Mouse (Mus musculus) intestine, embryonic 15.5 days (tissue): ENCODE measurements at regions not wholly inside any gene's neighbourhood (a gene's known extent, or its start where the extent isn't known, plus 50 kb on each side); places are given as distances from the start of the nearest gene placed in this dataset.

ENCODE experiments used
- ATAC-seq: fragments of 200-750 bp; cut with Nextera tagmentation; 2 replicates; pipeline ENCODE4 v1.8.0; 2017; ENCODE audit warnings: moderate TSS enrichment, moderate library complexity
- H3K27ac ChIP-seq: fragments of 300-500 bp; sonication (generic); 2 replicates; pipeline ENCODE4 v1.5.1; 2015; ENCODE audit warnings: mild to moderate bottlenecking, inconsistent platforms
- H3K27me3 ChIP-seq: fragments of 300-500 bp; sonication (generic); replicated peaks from 2 replicates; pipeline ENCODE4 v1.6.1; 2015; ENCODE audit warnings: inconsistent platforms
- H3K36me3 ChIP-seq: fragments of 300-500 bp; sonication (generic); 2 replicates; pipeline ENCODE4 v1.6.1; 2015; ENCODE audit warnings: inconsistent platforms
- H3K4me1 ChIP-seq: fragments of 300-500 bp; sonication (generic); replicated peaks from 2 replicates; pipeline ENCODE4 v1.6.1; 2015; ENCODE audit warnings: inconsistent platforms
- H3K4me2 ChIP-seq: fragments of 300-500 bp; sonication (generic); replicated peaks from 2 replicates; pipeline ENCODE4 v1.6.1; 2015; ENCODE audit warnings: mild to moderate bottlenecking, inconsistent platforms
- H3K4me3 ChIP-seq: fragments of 300-500 bp; sonication (generic); replicated peaks from 2 replicates; pipeline ENCODE4 v1.5.1; 2015; ENCODE audit warnings: inconsistent platforms
- H3K9ac ChIP-seq: fragments of 300-500 bp; sonication (generic); 2 replicates; pipeline ENCODE4 v1.6.1; 2015; ENCODE audit warnings: inconsistent platforms
- H3K9me3 ChIP-seq: fragments of 300-500 bp; sonication (generic); 2 replicates; pipeline ENCODE4 v1.6.1; 2016; ENCODE audit warnings: inconsistent platforms
- WGBS: fragments of 180-500 bp; shearing (Covaris S2); methylation state at CpG from one replicate; pipeline ENCODE4 v1.1.7; 2015; 5-methylcytosine and 5-hydroxymethylcytosine counted together

GRCm38 (mm10) chr14:85965139-85965538 lies 1175.9 kb downstream of the Diaph3 start:
- Histone ChIP-seq H3K36me3 (no peaks in the 10 kb centered on the region), H3K4me3 (no peak overlapping the region), H3K4me2 (no peak overlapping the region), H3K9ac (no peak overlapping the region), H3K9me3 (no peaks in the 10 kb centered on the region), H3K27me3 (no peaks in the 10 kb centered on the region), H3K4me1 (no peaks in the 10 kb centered on the region), H3K27ac (no peak overlapping the region)
- ATAC-seq = no peak
- 49% methylated on average over 2 of the region's 2 CpGs for WGBS

DNA sequence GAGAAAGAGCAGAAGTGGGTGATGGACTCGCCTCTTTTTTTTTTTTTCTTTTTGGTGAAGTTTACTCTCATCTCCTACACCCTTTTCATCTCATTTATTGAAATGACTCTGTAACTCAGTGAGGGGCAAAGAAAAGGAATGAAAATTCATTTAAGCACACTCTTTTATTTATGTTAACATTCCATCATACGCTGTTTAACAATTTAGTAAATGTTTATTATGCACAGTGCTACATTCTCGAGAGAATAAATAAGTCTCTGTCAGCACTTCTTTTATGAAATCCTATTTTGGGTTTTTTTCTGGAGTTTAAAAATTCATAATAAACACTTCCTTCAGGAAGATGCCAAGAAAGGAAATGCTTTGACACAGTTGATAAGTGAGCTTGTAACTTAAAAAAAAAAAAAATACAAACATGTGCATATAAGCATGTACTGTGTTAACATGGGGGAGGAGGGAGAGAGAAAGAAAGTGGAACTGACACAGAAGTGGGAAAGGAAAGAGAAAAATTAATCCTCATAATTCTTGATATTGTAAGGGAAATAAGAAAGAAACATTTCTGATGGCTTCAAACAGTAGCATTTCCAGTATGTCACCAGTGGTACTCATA lies 1195.2 kb downstream of the Diaph3 start:
- 51% methylated on average over 3 of the region's 3 CpGs for WGBS
- Histone ChIP-seq H3K36me3 (no peaks in the 10 kb centered on the region), H3K27ac (no peak overlapping the region), H3K9ac (no peak overlapping the region), H3K4me2 (no peak overlapping the region), H3K4me3 (no peak overlapping the region), H3K27me3 (no peaks in the 10 kb centered on the region), H3K9me3 (no peaks in the 10 kb centered on the region), H3K4me1 (no peaks in the 10 kb centered on the region)
- ATAC-seq = no peak

- 65% methylated on average over 4 of the region's 4 CpGs for WGBS
- no peaks in the 10 kb centered on the region for H3K27me3 ChIP-seq
- H3K4me3 ChIP-seq = no peak overlapping the region
- H3K36me3 ChIP-seq = no peaks in the 10 kb centered on the region
- no peak overlapping the region for H3K4me2 ChIP-seq
- H3K9me3 ChIP-seq = no peaks in the 10 kb centered on the region
- no peak for ATAC-seq
- no peak overlapping the region for H3K9ac ChIP-seq
- H3K27ac ChIP-seq = no peak overlapping the region
- no peaks in the 10 kb centered on the region for H3K4me1 ChIP-seq
These were observed 1198.2 kb downstream of the Diaph3 start for GRCm38 (mm10) chr14:85942792-85943191.

DNA sequence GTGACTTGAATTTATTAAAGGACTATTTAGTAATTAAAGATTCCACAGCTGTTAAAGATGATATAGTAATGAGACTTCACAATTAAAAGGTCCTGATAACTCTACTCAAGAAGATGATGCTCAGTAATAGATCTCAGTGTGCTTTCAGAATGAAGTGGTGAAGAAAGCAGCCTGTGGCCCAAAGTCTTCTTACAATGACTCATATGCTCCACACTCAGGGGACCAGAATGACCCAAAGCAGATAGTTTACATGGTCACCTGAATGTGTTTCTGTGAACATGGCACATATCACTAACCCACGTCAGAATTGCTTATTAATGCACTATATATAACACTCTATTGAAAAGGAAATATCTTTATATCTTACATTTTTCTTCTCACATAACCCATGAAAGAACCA lies 1200.5 kb downstream of the Diaph3 start:
- no peak for ATAC-seq
- 81% methylated on average over 1 of the region's 1 CpGs for WGBS
- H3K36me3 ChIP-seq = no peaks in the 10 kb centered on the region
- H3K4me3 ChIP-seq = no peak overlapping the region
- H3K9ac ChIP-seq = no peak overlapping the region
- no peaks in the 10 kb centered on the region for H3K9me3 ChIP-seq
- no peaks in the 10 kb centered on the region for H3K27me3 ChIP-seq
- H3K4me1 ChIP-seq = no peaks in the 10 kb centered on the region
- no peak overlapping the region for H3K4me2 ChIP-seq
- H3K27ac ChIP-seq = no peak overlapping the region

DNA sequence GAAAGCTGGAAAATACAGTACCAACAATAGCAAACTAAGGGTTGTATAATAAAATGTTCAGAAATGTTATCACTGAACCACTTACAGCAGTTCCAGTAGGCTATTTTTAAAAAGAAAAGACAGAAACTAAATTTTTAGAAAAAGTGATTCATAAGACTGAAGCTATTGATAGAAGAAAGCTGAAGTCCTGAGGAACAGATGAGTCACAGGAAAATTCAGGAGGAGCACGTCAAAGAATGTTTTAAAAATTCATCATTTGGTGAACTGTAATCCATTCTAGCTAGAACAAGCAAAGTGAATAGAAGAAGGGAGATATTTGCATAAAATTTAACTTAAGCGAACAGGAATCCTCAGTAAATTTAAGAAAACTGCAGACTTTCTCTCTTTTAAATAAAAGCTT lies 1205.9 kb downstream of the Diaph3 start:
- H3K9me3 ChIP-seq = no peaks in the 10 kb centered on the region
- no peak for ATAC-seq
- no peaks in the 10 kb centered on the region for H3K4me1 ChIP-seq
- H3K4me2 ChIP-seq = no peak overlapping the region
- H3K27me3 ChIP-seq = no peaks in the 10 kb centered on the region
- no peak overlapping the region for H3K27ac ChIP-seq
- no peak overlapping the region for H3K4me3 ChIP-seq
- H3K9ac ChIP-seq = no peak overlapping the region
- WGBS = 69% methylated on average over 2 of the region's 2 CpGs
- H3K36me3 ChIP-seq = no peaks in the 10 kb centered on the region

GRCm38 (mm10) chr14:85930387-85930786 lies 1210.6 kb downstream of the Diaph3 start:
- no peak overlapping the region for H3K9ac ChIP-seq
- H3K9me3 ChIP-seq = no peaks in the 10 kb centered on the region
- H3K27ac ChIP-seq = no peak overlapping the region
- H3K27me3 ChIP-seq = no peaks in the 10 kb centered on the region
- ATAC-seq = no peak
- no peak overlapping the region for H3K4me3 ChIP-seq
- no peak overlapping the region for H3K4me2 ChIP-seq
- 43% methylated on average over 5 of the region's 5 CpGs for WGBS
- no peaks in the 10 kb centered on the region for H3K4me1 ChIP-seq
- no peaks in the 10 kb centered on the region for H3K36me3 ChIP-seq

GRCm38 (mm10) chr14:85918894-85919293 lies 1222.1 kb downstream of the Diaph3 start:
- Histone ChIP-seq H3K4me1 (no peaks in the 10 kb centered on the region), H3K4me3 (no peak overlapping the region), H3K9ac (no peak overlapping the region), H3K36me3 (no peaks in the 10 kb centered on the region), H3K27me3 (no peaks in the 10 kb centered on the region), H3K4me2 (no peak overlapping the region), H3K9me3 (no peaks in the 10 kb centered on the region), H3K27ac (no peak overlapping the region)
- ATAC-seq = no peak
- WGBS = 88% methylated on average over 4 of the region's 4 CpGs

- no peaks in the 10 kb centered on the region for H3K27me3 ChIP-seq
- no peak for ATAC-seq
- no peaks in the 10 kb centered on the region for H3K4me1 ChIP-seq
- no peaks in the 10 kb centered on the region for H3K9me3 ChIP-seq
- no peaks in the 10 kb centered on the region for H3K36me3 ChIP-seq
- no peak overlapping the region for H3K4me2 ChIP-seq
- no peak overlapping the region for H3K9ac ChIP-seq
- WGBS = 87% methylated on average over 2 of the region's 2 CpGs
- no peak overlapping the region for H3K27ac ChIP-seq
- H3K4me3 ChIP-seq = no peak overlapping the region
These were observed 1225.3 kb downstream of the Diaph3 start for GRCm38 (mm10) chr14:85915761-85916160.

GRCm38 (mm10) chr14:85897890-85898289 lies 1243.1 kb downstream of the Diaph3 start:
- Histone ChIP-seq H3K9ac (no peak overlapping the region), H3K4me1 (no peaks in the 10 kb centered on the region), H3K36me3 (no peaks in the 10 kb centered on the region), H3K9me3 (no peaks in the 10 kb centered on the region), H3K27ac (no peak overlapping the region), H3K4me3 (no peak overlapping the region), H3K4me2 (no peak overlapping the region), H3K27me3 (no peaks in the 10 kb centered on the region)
- ATAC-seq = no peak
- 94% methylated on average over 1 of the region's 1 CpGs for WGBS

DNA sequence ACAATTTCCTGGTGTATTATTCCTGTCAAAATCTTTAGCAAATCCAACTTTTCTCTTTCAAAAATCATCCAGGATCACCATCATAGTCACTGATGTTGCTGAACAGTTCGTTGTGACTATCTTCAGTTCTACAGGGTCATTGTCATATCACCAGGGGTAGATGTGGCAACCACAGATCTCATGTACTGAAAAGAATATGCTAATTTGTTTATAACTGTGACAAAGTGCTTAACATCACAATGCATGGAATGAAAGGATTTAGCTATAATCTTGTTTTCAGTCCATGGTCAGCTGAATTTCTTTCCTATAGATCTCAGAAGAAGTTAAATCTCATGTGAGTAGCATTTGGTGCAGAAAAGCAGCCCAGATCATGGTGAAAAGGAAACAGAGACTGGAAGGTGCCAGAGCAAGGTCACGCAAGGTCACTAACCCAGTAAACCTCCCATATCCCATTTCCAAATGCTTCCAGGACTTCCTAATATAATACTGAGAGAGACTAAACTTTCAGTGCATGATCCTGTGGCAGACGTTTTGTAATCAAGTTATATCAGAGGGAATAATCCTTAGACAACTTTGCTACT lies 1279.6 kb downstream of the Diaph3 start:
- H3K36me3 ChIP-seq = no peaks in the 10 kb centered on the region
- 68% methylated on average over 3 of the region's 3 CpGs for WGBS

GRCm38 (mm10) chr14:85849490-85849889 lies 1291.5 kb downstream of the Diaph3 start:
- no peak overlapping the region for H3K4me2 ChIP-seq
- no peaks in the 10 kb centered on the region for H3K9me3 ChIP-seq
- H3K36me3 ChIP-seq = no peaks in the 10 kb centered on the region
- no peak for ATAC-seq
- no peaks in the 10 kb centered on the region for H3K4me1 ChIP-seq
- no peak overlapping the region for H3K9ac ChIP-seq
- no peak overlapping the region for H3K4me3 ChIP-seq
- no peak overlapping the region for H3K27ac ChIP-seq
- WGBS = 91% methylated on average over 1 of the region's 1 CpGs
- H3K27me3 ChIP-seq = no peaks in the 10 kb centered on the region

More for the DNA sequence above, 1279.6 kb downstream of the Diaph3 start:
- H3K9me3 ChIP-seq = no peaks in the 10 kb centered on the region
- H3K9ac ChIP-seq = no peak overlapping the region
- ATAC-seq = no peak
- H3K27me3 ChIP-seq = no peaks in the 10 kb centered on the region
- H3K4me2 ChIP-seq = no peak overlapping the region
- no peak overlapping the region for H3K27ac ChIP-seq
- no peak overlapping the region for H3K4me3 ChIP-seq
- H3K4me1 ChIP-seq = no peaks in the 10 kb centered on the region

GRCm38 (mm10) chr14:85835494-85835893 lies 1305.5 kb downstream of the Diaph3 start:
- H3K4me2 ChIP-seq = no peak overlapping the region
- ATAC-seq = no peak
- H3K27ac ChIP-seq = no peak overlapping the region
- H3K4me1 ChIP-seq = no peaks in the 10 kb centered on the region
- H3K36me3 ChIP-seq = no peaks in the 10 kb centered on the region
- no peak overlapping the region for H3K4me3 ChIP-seq
- 80% methylated on average over 2 of the region's 2 CpGs for WGBS
- no peaks in the 10 kb centered on the region for H3K9me3 ChIP-seq
- H3K27me3 ChIP-seq = no peaks in the 10 kb centered on the region
- H3K9ac ChIP-seq = no peak overlapping the region

GRCm38 (mm10) chr14:85814920-85815319 lies 1326.1 kb downstream of the Diaph3 start:
- H3K4me3 ChIP-seq = no peak overlapping the region
- H3K27ac ChIP-seq = no peak overlapping the region
- H3K27me3 ChIP-seq = no peaks in the 10 kb centered on the region
- no peaks in the 10 kb centered on the region for H3K36me3 ChIP-seq
- 11% methylated on average over 2 of the region's 2 CpGs for WGBS
- no peak overlapping the region for H3K4me2 ChIP-seq
- H3K9me3 ChIP-seq = no peaks in the 10 kb centered on the region
- no peak overlapping the region for H3K9ac ChIP-seq
- H3K4me1 ChIP-seq = no peaks in the 10 kb centered on the region
- no peak for ATAC-seq
